Mouse (Mus musculus) intestine, embryonic 14.5 days (tissue): ENCODE measurements around the gene Pnkd. TPM values are rescaled to one million over a fixed set of nuclear protein-coding genes. Genes with fewer than 3 reads are reported as not detected.

Experiments
- ATAC-seq: fragments of 200-750 bp; cut with Nextera tagmentation; replicated peaks from 2 replicates; pipeline ENCODE4 v1.8.0; 2017; ENCODE audit warnings: low read depth, moderate number of reproducible peaks, moderate TSS enrichment, moderate library complexity; ENCODE audit not compliant: low FRiP score, low TSS enrichment
- DNase-seq: peaks from one replicate; pipeline ENCODE4 v3.0.0-alpha.2; 2018; ENCODE audit warnings: low spot score
- H3K27ac ChIP-seq: fragments of 300-500 bp; sonication (generic); 2 replicates; pipeline ENCODE4 v1.5.1; 2014; ENCODE audit warnings: low read depth, mild to moderate bottlenecking, control low read depth
- H3K27me3 ChIP-seq: fragments of 300-500 bp; sonication (generic); replicated peaks from 2 replicates; pipeline ENCODE4 v1.6.1; 2014; ENCODE audit warnings: low read length, control low read depth; ENCODE audit not compliant: control insufficient read depth, insufficient read depth
- H3K36me3 ChIP-seq: fragments of 300-500 bp; sonication (generic); 2 replicates; pipeline ENCODE4 v1.6.1; 2014; ENCODE audit warnings: low read length, control low read depth; ENCODE audit not compliant: control insufficient read depth, insufficient read depth
- H3K4me1 ChIP-seq: fragments of 300-500 bp; sonication (generic); replicated peaks from 2 replicates; pipeline ENCODE4 v1.6.1; 2014; ENCODE audit warnings: low read length, control low read depth, mixed read lengths; ENCODE audit not compliant: control insufficient read depth, insufficient read depth
- H3K4me2 ChIP-seq: fragments of 300-500 bp; sonication (generic); 2 replicates; pipeline ENCODE4 v1.6.1; 2014; ENCODE audit warnings: low read length
- H3K4me3 ChIP-seq: fragments of 300-500 bp; sonication (generic); 2 replicates; pipeline ENCODE4 v1.5.1; 2014; ENCODE audit warnings: low read depth, low read length, control low read depth, mixed read lengths
- H3K9ac ChIP-seq: fragments of 300-500 bp; sonication (generic); 2 replicates; pipeline ENCODE4 v1.6.1; 2014; ENCODE audit warnings: mild to moderate bottlenecking, low read length
- H3K9me3 ChIP-seq: fragments of 300-500 bp; sonication (generic); 2 replicates; pipeline ENCODE4 v1.6.1; 2016; ENCODE audit warnings: low read length, control low read depth; ENCODE audit not compliant: control insufficient read depth
- WGBS: fragments of 180-500 bp; shearing (Covaris S2); extraction: QIAGEN DNeasy Blood & Tissue Kit; methylation state at CpG from one replicate; pipeline ENCODE4 v1.1.7; 2014; 5-methylcytosine and 5-hydroxymethylcytosine counted together
- polyA plus RNA-seq: library from polyadenylated mRNA; unstranded; fragments of >200 nt; fragmentation: Nextera tagmentation; extraction: Ambion mirVana; gene quantifications from 2 replicates; pipeline ENCODE4 v1.2.1, GENCODE M21; 2014

Gene Pnkd
- polyA plus RNA-seq, 1 experiment from 2014 or later, result 142 TPM

GRCm38 (mm10) chr1:74304946-74305345 lies 20.2 kb downstream of the Pnkd start:
- no peaks in the 10 kb centered on the region for H3K9me3 ChIP-seq
- no peaks in the 10 kb centered on the region for H3K27me3 ChIP-seq
- H3K36me3 ChIP-seq, result no peaks in the 10 kb centered on the region
- 54% methylated on average over 4 of the region's 4 CpGs for WGBS
- peaks cover 14% of the 10 kb centered on the region for H3K4me1 ChIP-seq
- H3K9ac ChIP-seq, result no peak overlapping the region
- no peak overlapping the region for H3K27ac ChIP-seq
- no peak overlapping the region for H3K4me2 ChIP-seq
- DNase-seq (no peak), ATAC-seq (no peak)
- no peak overlapping the region for H3K4me3 ChIP-seq

- peak within 1 kb of the TSS; percentile 66 for H3K4me2 ChIP-seq
- H3K27ac ChIP-seq, result peak within 1 kb of the TSS; percentile 87
- ATAC-seq (no peak), DNase-seq (no peak)
- no peaks in the 10 kb centered on the region for H3K9me3 ChIP-seq
- peak within 1 kb of the TSS; percentile 79 for H3K4me3 ChIP-seq
- no peaks in the 10 kb centered on the region for H3K36me3 ChIP-seq
- H3K27me3 ChIP-seq, result no peaks in the 10 kb centered on the region
- no peak within 1 kb of the TSS for H3K9ac ChIP-seq
- H3K4me1 ChIP-seq, result peaks cover 16% of the 10 kb centered on the region
- 75% methylated on average over 2 of the region's 2 CpGs for WGBS
Observed at GRCm38 (mm10) chr1:74305522-74305921, 20.8 kb downstream of the Pnkd start, which contains the start of gene Tmbim1. Gene Tmbim1 (minus strand): TSS chr1:74305622.

- no peaks in the 10 kb centered on the region for H3K27me3 ChIP-seq
- no peaks in the 10 kb centered on the region for H3K9me3 ChIP-seq
- WGBS, result 81% methylated on average over 1 of the region's 1 CpGs
- H3K27ac ChIP-seq, result no peak overlapping the region
- DNase-seq (no peak), ATAC-seq (no peak; the same call in 1 of the 2 replicates)
- no peak overlapping the region for H3K4me3 ChIP-seq
- no peak overlapping the region for H3K4me2 ChIP-seq
- H3K4me1 ChIP-seq, result peaks cover 16% of the 10 kb centered on the region
- no peaks in the 10 kb centered on the region for H3K36me3 ChIP-seq
- H3K9ac ChIP-seq, result no peak overlapping the region
Observed at GRCm38 (mm10) chr1:74307146-74307545, 22.4 kb downstream of the Pnkd start.

GRCm38 (mm10) chr1:74308001-74308964 lies 23.6 kb downstream of the Pnkd start:
- H3K4me2 ChIP-seq, result no peak overlapping the region
- no peaks in the 10 kb centered on the region for H3K9me3 ChIP-seq
- ATAC-seq (no peak), DNase-seq (no peak)
- no peaks in the 10 kb centered on the region for H3K27me3 ChIP-seq
- H3K4me3 ChIP-seq, result no peak overlapping the region
- WGBS, result 70% methylated on average over 10 of the region's 10 CpGs
- no peak overlapping the region for H3K27ac ChIP-seq
- peaks cover 11% of the 10 kb centered on the region for H3K4me1 ChIP-seq
- H3K9ac ChIP-seq, result no peak overlapping the region
- no peaks in the 10 kb centered on the region for H3K36me3 ChIP-seq

- ATAC-seq (no peak), DNase-seq (no peak)
- no peak overlapping the region for H3K4me2 ChIP-seq
Observed at GRCm38 (mm10) chr1:74309767-74310166, 25.0 kb downstream of the Pnkd start.

GRCm38 (mm10) chr1:74313049-74313692 lies 28.4 kb downstream of the Pnkd start:
- Histone ChIP-seq H3K4me1 (peaks cover 5% of the 10 kb centered on the region; the same call in 1 of the 2 replicates), H3K27me3 (no peaks in the 10 kb centered on the region), H3K9me3 (no peaks in the 10 kb centered on the region), H3K27ac (no peak overlapping the region), H3K4me2 (no peak overlapping the region), H3K4me3 (no peak overlapping the region), H3K36me3 (no peaks in the 10 kb centered on the region), H3K9ac (no peak overlapping the region)
- 6% methylated on average over 3 of the region's 3 CpGs for whole genome bisulfite sequencing
- ATAC-seq (peak; percentile 47; the same call in 1 of the 2 replicates), DNase-seq (no peak)

More at GRCm38 (mm10) chr1:74309767-74310166, 25.0 kb downstream of the Pnkd start:
- Histone ChIP-seq H3K4me3 (no peak overlapping the region), H3K9ac (no peak overlapping the region), H3K27ac (peak overlapping the region; percentile 57; the same call in 1 of the 2 replicates), H3K4me1 (peaks cover 7% of the 10 kb centered on the region; the same call in 1 of the 2 replicates), H3K36me3 (no peaks in the 10 kb centered on the region), H3K9me3 (no peaks in the 10 kb centered on the region), H3K27me3 (no peaks in the 10 kb centered on the region)
- 13% methylated on average over 3 of the region's 3 CpGs for WGBS

GRCm38 (mm10) chr1:74314796-74315195 lies 30.1 kb downstream of the Pnkd start:
- no peak overlapping the region for H3K9ac ChIP-seq
- 0 out of 2 replicates have a peak, but pooled peaks cover 3% of the 10 kb centered on the region for H3K4me1 ChIP-seq
- H3K4me2 ChIP-seq, result no peak overlapping the region
- WGBS, result 86% methylated on average over 3 of the region's 3 CpGs
- ATAC-seq (no peak), DNase-seq (no peak)
- no peaks in the 10 kb centered on the region for H3K27me3 ChIP-seq
- no peaks in the 10 kb centered on the region for H3K36me3 ChIP-seq
- no peaks in the 10 kb centered on the region for H3K9me3 ChIP-seq
- no peak overlapping the region for H3K4me3 ChIP-seq
- no peak overlapping the region for H3K27ac ChIP-seq

- no peak overlapping the region for H3K27ac ChIP-seq
- WGBS, result 77% methylated on average over 4 of the region's 4 CpGs
- no peaks in the 10 kb centered on the region for H3K36me3 ChIP-seq
- no peak for DNase-seq
- H3K4me2 ChIP-seq, result no peak overlapping the region
- no peak overlapping the region for H3K9ac ChIP-seq
- H3K27me3 ChIP-seq, result no peaks in the 10 kb centered on the region
- no peaks in the 10 kb centered on the region for H3K9me3 ChIP-seq
- no peak overlapping the region for H3K4me3 ChIP-seq
- no peaks in the 10 kb centered on the region for H3K4me1 ChIP-seq
- ATAC-seq, result no peak
Observed at GRCm38 (mm10) chr1:74316114-74316827, 31.5 kb downstream of the Pnkd start.
